Mouse (Mus musculus) naive thymus-derived CD4-positive, alpha-beta T cell, adult 2 months (primary cell): ENCODE results near the gene Snx8.

Experiments
- DNase-seq: peaks from one replicate; pipeline ENCODE4 v3.0.0-alpha.2; 2011; ENCODE audit warnings: low read depth

Snx8 gene

DNA sequence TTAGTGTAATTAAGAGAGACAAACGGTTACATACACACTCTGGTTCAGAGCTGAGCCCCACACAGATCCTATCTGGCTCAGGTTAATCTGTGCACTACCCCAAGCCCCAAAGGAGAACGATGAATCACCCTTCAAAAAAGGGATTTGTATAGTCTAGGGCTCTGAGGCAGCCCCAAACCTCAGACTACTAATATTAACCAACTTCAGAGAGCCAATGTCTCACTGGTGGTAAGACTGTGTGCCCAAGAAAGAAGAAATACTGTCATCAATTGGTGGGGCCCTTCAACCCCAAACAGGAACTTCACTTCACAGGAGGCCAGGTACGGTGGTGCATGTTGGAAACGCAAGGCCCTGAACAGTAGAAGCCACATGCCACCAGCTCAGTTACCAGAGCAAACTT lies 43.8 kb downstream of the Snx8 start:
- no peak for DNase-seq

DNA sequence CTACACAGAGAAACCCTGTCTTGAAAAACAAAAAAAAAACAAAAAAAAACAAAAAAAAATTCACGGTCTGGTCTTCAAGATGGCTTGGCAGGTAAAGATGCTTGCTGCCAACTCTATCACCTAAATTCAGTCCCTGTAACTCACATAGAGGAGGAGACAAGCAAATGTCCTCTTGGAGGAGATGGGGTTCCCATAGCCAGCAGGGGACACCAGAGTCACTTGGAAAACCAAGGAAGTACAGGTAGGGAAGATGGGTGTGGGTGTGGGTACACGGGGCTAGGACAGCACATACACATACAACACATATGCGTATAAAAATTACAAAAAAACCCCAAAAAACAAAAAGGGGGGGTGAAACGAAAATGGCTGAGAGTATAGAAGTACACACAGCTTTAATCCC lies 46.2 kb downstream of the Snx8 start:
- no peak for DNase-seq

DNA sequence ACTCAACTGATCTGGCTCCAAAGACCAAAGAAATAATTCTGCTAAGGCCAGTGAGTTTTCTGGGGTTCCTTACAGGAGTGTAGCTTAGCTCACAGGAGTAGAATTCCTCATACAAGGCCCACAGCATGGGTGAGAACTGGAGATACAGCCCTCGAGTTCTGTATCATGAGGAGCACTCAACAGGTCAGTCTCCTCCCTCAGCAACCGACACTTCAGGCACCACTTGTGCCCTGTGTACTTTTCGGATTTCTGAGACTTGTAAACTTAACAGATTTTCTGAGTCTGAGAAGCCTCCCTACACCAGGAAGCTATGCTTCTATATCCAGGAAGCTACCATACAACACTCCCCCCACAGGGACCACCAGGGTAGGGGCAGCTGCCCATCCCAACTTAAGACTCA lies 49.2 kb downstream of the Snx8 start:
- no peak for DNase-seq

DNA sequence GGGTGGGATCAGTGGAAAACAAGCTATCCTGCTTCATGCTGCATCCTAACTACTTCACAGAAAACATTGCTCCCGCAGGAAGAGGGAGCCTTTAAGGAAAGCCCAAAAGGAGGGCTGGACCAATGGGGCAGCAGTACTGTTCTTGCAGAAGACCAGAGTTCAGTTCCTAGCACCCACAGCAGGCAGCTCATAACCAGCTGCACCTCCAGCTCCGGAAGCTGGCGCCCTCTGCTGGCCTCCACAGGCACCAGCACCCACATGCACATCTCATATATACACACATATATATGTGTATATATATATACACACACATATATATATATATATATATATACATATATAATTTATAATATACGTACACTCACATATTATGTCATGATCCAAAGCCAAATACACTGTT lies 50.3 kb downstream of the Snx8 start:
- no peak for DNase-seq

DNA sequence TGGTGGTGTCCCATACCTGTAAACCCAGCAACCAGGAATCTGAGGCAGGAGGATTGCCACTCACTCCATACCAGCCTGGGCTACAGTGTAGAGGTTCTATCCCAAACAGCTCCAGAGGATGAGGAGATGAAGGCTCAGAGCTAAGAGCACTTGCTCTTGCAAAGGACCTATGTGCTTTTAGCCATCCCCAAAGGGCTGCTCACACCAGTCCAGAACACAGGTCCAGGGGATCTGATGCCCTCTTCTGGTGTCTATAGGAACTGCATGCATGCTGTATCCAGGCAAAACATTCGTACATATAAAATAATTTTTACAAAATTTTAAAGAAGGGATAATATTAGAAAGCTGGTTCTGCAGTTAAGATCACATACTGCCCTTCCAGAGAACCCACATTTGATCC lies 52.4 kb downstream of the Snx8 start:
- DNase-seq: peak; percentile 66

DNA sequence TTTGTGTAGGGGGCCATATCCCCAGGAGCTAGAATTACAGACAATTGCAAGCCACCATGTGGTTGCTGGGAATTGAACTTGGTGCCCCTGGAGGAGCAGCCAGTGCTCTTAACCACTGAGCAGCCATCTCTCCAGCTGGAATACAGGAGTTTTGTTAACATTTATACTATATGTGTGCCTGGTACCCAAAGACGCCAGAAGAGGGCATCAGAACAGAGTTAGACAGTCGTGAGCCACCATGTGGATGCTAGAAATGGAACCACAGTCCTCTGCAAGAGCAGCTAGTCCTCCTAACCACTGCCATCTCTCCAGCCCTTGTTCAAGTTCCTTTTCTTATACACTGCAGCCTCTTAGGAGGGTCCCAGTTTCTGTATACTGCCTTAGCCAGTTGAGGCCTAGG lies 55.4 kb downstream of the Snx8 start:
- DNase-seq: peak; percentile 44

DNA sequence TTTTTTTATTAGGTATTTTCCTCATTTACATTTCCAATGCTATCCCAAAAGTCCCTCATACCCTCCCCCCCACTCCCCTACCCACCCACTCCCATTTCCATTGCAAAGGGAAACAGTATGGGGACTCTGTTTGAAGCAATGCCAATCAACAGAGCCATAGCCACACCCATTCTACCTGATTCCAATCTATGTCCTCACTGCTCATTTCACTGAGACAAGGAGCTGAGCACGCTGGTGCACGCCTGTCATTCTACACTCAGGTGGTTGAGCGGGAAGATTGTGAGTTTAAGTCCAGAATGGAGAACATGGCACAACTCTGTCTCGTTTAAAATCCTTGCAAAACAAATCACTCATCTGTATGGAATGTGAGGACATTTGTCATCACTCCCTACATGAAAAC lies 56.5 kb downstream of the Snx8 start:
- no peak for DNase-seq

DNA sequence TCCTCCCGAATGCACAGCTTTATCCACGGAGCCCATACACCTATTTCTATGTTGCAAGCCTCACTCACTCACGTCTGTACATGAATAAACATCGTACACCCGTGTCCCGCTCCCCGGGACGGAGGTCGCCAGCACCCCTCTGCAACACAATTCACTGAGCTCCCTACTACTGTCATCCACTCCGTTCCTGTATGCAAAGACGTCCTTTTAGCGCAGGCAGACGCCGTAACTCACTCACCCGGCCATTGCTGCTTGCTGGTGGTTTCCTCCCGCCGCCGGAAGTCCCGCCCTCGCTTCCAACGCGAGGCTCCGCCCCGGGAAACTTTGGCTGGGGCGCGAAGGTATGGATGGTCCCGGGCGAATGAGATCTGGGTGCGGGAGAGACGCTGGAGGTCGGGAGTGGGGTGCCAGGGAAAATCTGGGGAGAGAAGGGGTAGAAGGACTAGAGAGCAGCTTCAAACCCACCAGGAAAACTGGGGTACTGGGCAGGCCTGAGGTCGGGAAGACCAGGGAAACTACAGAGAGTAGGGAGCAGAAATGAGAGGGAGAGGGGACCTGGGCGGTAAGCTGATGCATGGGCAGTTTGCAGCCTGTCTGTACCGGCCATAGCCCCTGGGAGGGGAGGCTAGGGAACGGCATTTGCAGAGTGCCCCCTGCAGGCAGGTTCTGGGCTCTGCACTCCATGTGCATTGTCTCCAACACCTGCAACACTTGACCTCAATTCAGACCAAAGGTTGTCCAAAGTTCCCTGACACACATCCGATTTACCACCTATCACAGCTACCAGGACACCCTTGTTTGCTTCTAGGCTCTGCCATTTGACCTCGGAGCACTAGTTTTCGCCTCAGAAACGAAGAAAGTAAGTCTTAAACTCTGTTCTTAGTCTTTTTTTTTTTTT lies 57.2 kb downstream of the Snx8 start, which contains the start of gene Mrm2:
TSS of gene Mrm2 (minus strand) at position 284 of the 898 bp plus-strand sequence.
- DNase-seq: peak; percentile 85

DNA sequence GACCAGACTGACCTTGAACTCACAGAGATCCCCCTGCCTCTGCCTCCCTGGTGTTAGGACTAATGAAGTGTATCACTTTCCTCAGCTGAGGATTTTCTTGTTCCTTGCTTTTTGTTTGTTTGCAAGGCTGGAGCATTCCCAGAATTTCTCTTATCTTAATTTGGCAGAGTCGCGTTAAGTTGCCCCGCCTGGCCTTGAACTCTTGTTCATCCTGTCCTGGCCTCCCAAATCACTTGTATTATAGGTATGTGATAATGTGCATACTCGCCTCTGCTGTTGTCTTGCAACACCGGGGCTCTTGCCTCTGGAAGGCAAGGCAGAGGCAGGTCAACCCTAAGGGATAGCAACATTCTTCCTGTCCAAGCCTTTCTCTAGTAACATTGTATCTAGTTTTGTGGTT lies 65.0 kb downstream of the Snx8 start:
- DNase-seq: no peak

DNA sequence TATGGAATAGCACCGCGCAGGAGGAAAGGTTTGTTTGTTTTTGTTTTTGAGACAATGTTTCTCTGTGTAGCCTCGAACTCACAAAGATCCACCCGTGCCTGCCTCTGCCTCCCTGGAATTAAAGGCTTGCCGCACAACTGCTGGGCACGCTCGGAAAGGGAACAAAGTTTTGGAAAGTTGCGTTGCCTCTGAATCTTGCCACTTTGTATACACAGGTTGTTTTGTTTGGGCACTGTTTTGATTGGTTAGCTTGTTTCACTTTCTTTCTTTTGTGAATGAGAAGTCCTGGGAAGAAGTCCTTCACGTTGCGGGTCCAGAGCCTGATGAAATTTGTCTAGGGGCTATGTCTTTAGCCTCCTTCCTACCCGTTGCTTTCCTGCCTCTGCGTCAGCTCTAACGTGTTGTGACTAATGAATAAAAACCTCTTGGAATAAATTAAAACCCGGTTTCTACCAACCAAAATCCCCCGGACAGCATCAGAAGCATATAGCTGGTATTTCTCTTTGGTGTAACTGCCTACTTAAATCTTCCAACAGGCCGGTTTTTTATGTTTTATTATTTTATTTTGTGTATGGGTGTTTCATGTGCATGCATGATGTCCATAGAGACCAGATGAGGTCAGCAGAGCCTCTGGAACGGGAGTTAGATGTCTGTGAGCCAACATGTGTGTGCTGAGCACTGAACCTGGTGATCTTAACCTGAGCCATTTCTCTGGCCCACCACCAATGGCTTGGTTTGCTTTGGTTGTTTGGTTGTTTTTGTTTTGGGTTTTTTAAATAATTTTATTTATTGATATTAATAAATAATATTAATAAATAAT lies 67.1 kb downstream of the Snx8 start:
- no peak for DNase-seq

DNA sequence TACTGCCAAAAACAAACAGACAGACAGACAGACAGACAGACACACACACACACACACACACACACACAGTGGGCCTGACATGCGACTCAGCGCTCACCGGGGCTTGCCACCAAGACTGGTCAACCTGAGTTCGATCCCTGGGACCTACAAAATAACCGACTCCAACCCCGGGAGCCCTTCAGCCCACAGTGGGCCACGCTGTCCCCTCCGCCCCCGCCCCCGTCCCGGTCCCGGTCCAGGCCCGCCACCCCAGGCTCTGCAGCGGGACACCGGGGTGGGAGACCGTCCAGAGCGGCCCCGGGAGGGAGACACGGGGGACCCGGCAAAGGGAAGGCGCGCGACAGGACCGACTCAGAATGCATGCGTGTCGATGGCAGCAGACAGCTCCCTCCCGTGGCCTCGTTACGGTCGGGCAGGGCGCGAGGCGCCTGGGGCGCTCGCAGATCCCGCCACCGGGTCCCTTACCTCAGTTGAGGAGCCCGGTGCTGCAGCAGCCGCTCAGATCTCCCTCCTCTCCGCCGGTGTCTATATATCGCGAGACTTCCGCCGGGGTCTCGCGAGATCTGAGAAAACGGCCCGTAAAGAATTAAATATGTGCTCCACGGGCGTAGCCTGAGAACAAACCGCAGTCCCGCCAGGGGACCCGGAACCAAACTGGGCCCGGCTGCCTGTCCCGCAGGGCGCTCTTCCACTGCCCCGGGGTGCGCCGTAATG lies 67.9 kb downstream of the Snx8 start, which contains the start of the genes Mad1l1 and Nudt1:
TSS of gene Mad1l1 (minus strand) at position 511 of the 714 bp plus-strand sequence.
TSS of gene Nudt1 (plus strand) at position 615 of the 714 bp plus-strand sequence.
- peak; percentile 98 for DNase-seq

DNA sequence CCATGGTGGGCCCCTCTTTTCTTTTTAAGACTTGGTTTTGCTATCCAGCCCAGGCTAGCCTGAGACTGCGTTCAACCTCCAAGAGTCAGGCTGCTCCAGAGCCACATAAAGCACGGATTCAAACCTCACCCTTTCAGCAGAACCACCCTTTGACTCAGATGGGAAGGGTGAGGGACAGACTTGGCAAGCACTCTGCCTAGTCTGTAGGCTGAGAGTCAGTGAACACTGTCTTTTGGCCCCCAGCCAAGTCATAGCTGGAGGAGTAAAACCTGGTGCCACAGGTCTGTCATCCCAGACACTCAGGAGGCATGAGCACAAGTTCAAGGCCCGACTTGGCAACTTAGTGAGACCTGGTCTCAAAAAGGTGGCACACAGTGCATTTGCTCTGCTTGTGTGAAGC lies 72.3 kb downstream of the Snx8 start:
- no peak for DNase-seq

DNA sequence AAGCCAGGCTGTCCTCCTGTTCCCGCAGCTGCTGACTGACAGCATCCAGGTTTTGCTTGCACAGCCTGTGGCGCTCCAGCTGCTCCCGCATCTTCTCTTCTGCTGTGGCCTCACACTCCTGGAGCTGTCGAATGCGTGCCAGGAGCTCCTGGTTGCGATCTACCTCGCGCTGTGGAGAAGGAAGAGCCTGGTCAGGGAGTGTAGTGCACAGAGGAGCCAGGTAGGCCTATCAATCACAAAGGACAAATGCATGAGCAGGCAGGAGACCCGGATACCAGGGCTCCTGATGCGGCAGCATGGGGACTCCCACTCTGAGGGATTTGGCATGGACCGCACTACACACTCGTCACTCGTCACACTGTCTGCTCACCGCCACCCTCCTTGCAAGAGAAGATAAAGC lies 81.5 kb downstream of the Snx8 start:
- DNase-seq: no peak

DNA sequence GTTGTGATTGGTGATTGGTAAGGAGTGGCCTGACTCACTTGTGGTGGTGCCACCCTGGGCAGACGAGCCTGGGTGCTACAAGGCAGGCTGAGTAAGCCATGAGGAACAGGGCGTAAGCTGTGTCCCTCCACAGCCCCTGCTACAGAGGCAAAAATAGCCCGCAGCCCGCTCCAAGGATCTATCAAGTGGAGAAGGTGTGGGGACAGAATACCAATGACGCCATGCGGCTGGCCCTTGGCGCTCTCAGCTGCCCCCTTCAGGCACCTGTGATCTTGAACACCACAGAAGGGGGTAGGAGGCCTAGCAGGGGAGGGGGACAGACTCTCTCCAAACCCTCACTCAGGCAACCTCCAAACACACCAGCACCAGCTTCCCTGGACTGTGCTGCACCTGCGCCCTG lies 83.0 kb downstream of the Snx8 start:
- DNase-seq: no peak

DNA sequence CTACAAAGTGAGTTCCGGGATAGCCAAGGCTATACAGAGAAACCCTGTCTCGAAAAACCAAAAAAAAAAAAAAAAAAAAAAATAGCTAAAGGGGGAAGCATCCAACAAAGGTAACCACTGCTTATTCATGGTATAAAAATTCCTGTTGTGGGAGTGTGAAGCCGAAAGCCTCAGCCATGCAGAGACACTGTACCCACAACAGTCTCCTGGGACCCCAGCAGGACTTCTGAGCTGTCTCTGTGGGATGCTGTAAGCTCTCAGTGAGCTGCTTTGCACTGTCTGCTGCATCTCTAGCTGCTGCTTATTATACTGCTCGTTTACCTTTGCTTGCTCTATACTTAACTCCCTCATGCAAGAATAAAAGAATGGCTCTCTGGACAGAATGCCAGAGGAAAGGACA lies 90.8 kb downstream of the Snx8 start:
- DNase-seq: no peak

DNA sequence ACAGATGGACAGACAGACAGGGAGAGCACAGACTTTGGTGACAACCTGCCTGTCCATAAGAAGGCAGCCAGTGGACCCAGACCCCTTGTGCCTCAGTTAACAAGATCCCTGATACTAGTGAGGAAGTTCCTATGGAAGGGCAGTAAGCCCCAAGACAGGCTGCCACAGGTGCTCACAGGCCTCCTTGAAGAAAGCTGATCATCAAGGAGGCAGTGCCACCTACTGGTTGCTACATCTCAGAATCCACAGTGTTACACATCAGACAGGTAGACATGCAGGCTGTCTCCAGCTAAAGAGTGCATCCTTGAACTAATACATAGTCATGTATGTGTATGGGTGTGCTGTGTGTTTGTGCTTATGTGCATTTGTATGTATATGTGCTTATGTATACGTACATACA lies 96.9 kb downstream of the Snx8 start:
- DNase-seq: peak; percentile 87
